ENCODE assay signal across 18 mouse cellular contexts in genomic region chr5:135909646-135910045, GRCm38 (mm10). TPM values are rescaled to one million over a fixed set of nuclear protein-coding genes. Genes with fewer than 3 reads are reported as not detected.
DNase-seq lines count a peak whose midpoint lies in the region; ATAC-seq and TF ChIP-seq lines count a peak whose summit lies in the region.
"Had no signal": no experiment of that assay in that cellular context is flagged by ENCODE, and none has a peak within 500 bp of the region (broad histone marks: within the 10 kb centered on the region; RNA-seq: fewer than 3 reads in every experiment).

No protein-coding gene starts in this region.

- H3K4me1 ChIP-seq in heart, postnatal 0 days (ENCODE audit: control insufficient read depth, insufficient read depth): peaks cover 50% of the 10 kb centered on the region
- H3K4me1 ChIP-seq in lung, embryonic 16.5 days (replicated peaks; ENCODE audit: control insufficient read depth, insufficient read depth, low read length): peaks cover 36% of the 10 kb centered on the region
- H3K4me1 ChIP-seq in lung, adult 2 months (ENCODE audit: control insufficient read depth, insufficient read depth, low read length): peaks cover 24% of the 10 kb centered on the region
- peaks cover 43% of the 10 kb centered on the region for H3K4me1 ChIP-seq in liver, postnatal 0 days (ENCODE audit: insufficient read depth)
- no peaks in the 10 kb centered on the region for H3K4me1 ChIP-seq in limb, embryonic 10.5 days

- ATAC-seq in heart, postnatal 0 days (ENCODE audit: insufficient read depth, low read depth): no peak
- no peak for ATAC-seq in lung, embryonic 16.5 days (ENCODE audit: low read depth)
- ATAC-seq in liver, postnatal 0 days: no peak

- WGBS in heart, postnatal 0 days: 82% methylated on average over 10 of the region's 10 CpGs
- WGBS in lung, embryonic 16.5 days: 83% methylated on average over 10 of the region's 10 CpGs
- WGBS in lung, adult 2 months: 65% methylated on average over 10 of the region's 10 CpGs
- 67% methylated on average over 10 of the region's 10 CpGs for WGBS in liver, postnatal 0 days (ENCODE audit: insufficient replicate concordance)
- WGBS in limb, embryonic 10.5 days: 94% methylated on average over 10 of the region's 10 CpGs

- no peaks in the 10 kb centered on the region for H3K9me3 ChIP-seq in heart, postnatal 0 days (replicated peaks; ENCODE audit: control insufficient read depth, low read length)
- H3K9me3 ChIP-seq in lung, embryonic 16.5 days (ENCODE audit: control insufficient read depth, low read length): no peaks in the 10 kb centered on the region
- no peaks in the 10 kb centered on the region for H3K9me3 ChIP-seq in liver, postnatal 0 days (ENCODE audit: low read length)
- H3K9me3 ChIP-seq in limb, embryonic 10.5 days (replicated peaks): no peaks in the 10 kb centered on the region
- H3K9me3 ChIP-seq: forebrain, embryonic 12.5 days; limb, embryonic 15.5 days had no signal

- peaks cover 43% of the 10 kb centered on the region for H3K36me3 ChIP-seq in heart, postnatal 0 days (replicated peaks; ENCODE audit: control insufficient read depth, insufficient read depth, low read length)
- peaks cover 26% of the 10 kb centered on the region for H3K36me3 ChIP-seq in lung, embryonic 16.5 days (ENCODE audit: control insufficient read depth, insufficient read depth, low read length)
- H3K36me3 ChIP-seq in liver, postnatal 0 days (replicated peaks; ENCODE audit: insufficient read depth, low read length): peaks cover 36% of the 10 kb centered on the region
- H3K36me3 ChIP-seq in limb, embryonic 10.5 days: peaks cover 92% of the 10 kb centered on the region

- no peak for TF ChIP-seq EP300 in heart, postnatal 0 days (IDR thresholded peaks at IDR 0.05; ENCODE audit: low read depth)
- no peak for TF ChIP-seq EP300 in liver, postnatal 0 days (IDR thresholded peaks at IDR 0.05; ENCODE audit: low read depth)

- no peak overlapping the region for H3K4me3 ChIP-seq in heart, postnatal 0 days (ENCODE audit: low read depth, low read length)
- H3K4me3 ChIP-seq in lung, embryonic 16.5 days (ENCODE audit: low read length): no peak overlapping the region
- no peak overlapping the region for H3K4me3 ChIP-seq in lung, adult 2 months (replicated peaks; ENCODE audit: extremely low read depth, low read depth, low read length)
- no peak overlapping the region for H3K4me3 ChIP-seq in liver, postnatal 0 days (ENCODE audit: low read depth, low read length)
- H3K4me3 ChIP-seq in limb, embryonic 10.5 days: no peak overlapping the region
- H3K4me3 ChIP-seq: forebrain, embryonic 12.5 days; limb, embryonic 15.5 days had no signal

- TF ChIP-seq POLR2A in lung, adult 2 months (IDR thresholded peaks at IDR 0.05; ENCODE audit: borderline replicate concordance, extremely low read depth, low read depth, low read length): no peak

- peak overlapping the region; percentile 32; the same call in 1 of the 2 replicates for H3K27ac ChIP-seq in heart, postnatal 0 days (ENCODE audit: low read depth)
- H3K27ac ChIP-seq in lung, embryonic 16.5 days (ENCODE audit: low read length): 0 out of 2 replicates have a peak overlapping the region, but pooled peaks have one; percentile 16
- peak overlapping the region; percentile 94 for H3K27ac ChIP-seq in liver, postnatal 0 days (ENCODE audit: low read depth)
- H3K27ac ChIP-seq in limb, embryonic 10.5 days: no peak overlapping the region
- H3K27ac ChIP-seq: forebrain, embryonic 12.5 days; limb, embryonic 15.5 days had no signal

- no peak overlapping the region for H3K4me2 ChIP-seq in heart, postnatal 0 days (ENCODE audit: low read depth, low read length)
- no peak overlapping the region for H3K4me2 ChIP-seq in lung, embryonic 16.5 days (ENCODE audit: low read depth, low read length)
- no peak overlapping the region for H3K4me2 ChIP-seq in liver, postnatal 0 days (ENCODE audit: low read depth, low read length)
- H3K4me2 ChIP-seq: forebrain, embryonic 12.5 days; limb, embryonic 15.5 days had no signal

- H3K27me3 ChIP-seq in heart, postnatal 0 days (ENCODE audit: control insufficient read depth, insufficient read depth, low read length): no peaks in the 10 kb centered on the region
- no peaks in the 10 kb centered on the region for H3K27me3 ChIP-seq in lung, embryonic 16.5 days (ENCODE audit: control insufficient read depth, insufficient read depth, low read depth, low read length)
- no peaks in the 10 kb centered on the region for H3K27me3 ChIP-seq in liver, postnatal 0 days (ENCODE audit: insufficient read depth, low read length)
- no peaks in the 10 kb centered on the region for H3K27me3 ChIP-seq in limb, embryonic 10.5 days (ENCODE audit: low read depth, poor library complexity, severe bottlenecking)
- H3K27me3 ChIP-seq: forebrain, embryonic 12.5 days; limb, embryonic 15.5 days had no signal

- H3K9ac ChIP-seq in heart, postnatal 0 days (replicated peaks; ENCODE audit: low read depth, low read length): no peak overlapping the region
- no peak overlapping the region for H3K9ac ChIP-seq in lung, embryonic 16.5 days (ENCODE audit: low read length)
- peak overlapping the region; percentile 44 for H3K9ac ChIP-seq in liver, postnatal 0 days (replicated peaks)
- H3K9ac ChIP-seq: forebrain, embryonic 12.5 days; limb, embryonic 15.5 days had no signal

- DNase-seq in adrenal gland, postnatal 14 days: peak; percentile 56
- DNase-seq in adrenal gland, postnatal 25 days: no peak
- no peak for DNase-seq in heart, postnatal 0 days (ENCODE audit: low spot score)
- no peak for DNase-seq in heart, postnatal 4 days
- no peak for DNase-seq in lung, adult 2 months
- no peak for DNase-seq in liver, postnatal 0 days
- no peak for DNase-seq in limb, embryonic 10.5 days (ENCODE audit: low spot score)
- DNase-seq: adrenal gland, adult 8-10 months; cerebellum, postnatal 10 days; kidney, adult 2 months; kidney, postnatal 14 days; spleen, adult 18-20 months; thymus, adult 18-20 months had no signal

- TF ChIP-seq CTCF in heart, postnatal 0 days (IDR thresholded peaks at IDR 0.05; ENCODE audit: low read depth): no peak
- TF ChIP-seq CTCF in lung, adult 2 months (IDR thresholded peaks at IDR 0.05; ENCODE audit: insufficient read depth, low read length): no peak
- no peak for TF ChIP-seq CTCF in liver, postnatal 0 days (IDR thresholded peaks at IDR 0.05; ENCODE audit: low read depth)

RNA-seq across cellular contexts. Expression of gene Hspb1, which starts 21.9 kb away (rescaled TPM):
- total RNA-seq in adrenal gland, postnatal 14 days (2021): 64.7 and 97.7 TPM in 2 replicates
- total RNA-seq in adrenal gland, postnatal 25 days (2021): 80.7 and 133 TPM in 2 replicates
- 1,178 and 1,316 TPM in 2 replicates for total RNA-seq in heart, postnatal 0 days (2014; rRNA removed; ENCODE audit: low replicate concordance)
- polyA plus RNA-seq in heart, postnatal 0 days (2015; fragmentation: Nextera tagmentation; extraction: Ambion mirVana): 974 and 1,039 TPM in 2 replicates
- 100 to 1,000 TPM; 397 to 401 TPM for total RNA-seq in heart, postnatal 4 days (2021)
- polyA plus RNA-seq in lung, embryonic 16.5 days (2015; fragmentation: Nextera tagmentation; extraction: Ambion mirVana): 126 and 127 TPM in 2 replicates
- polyA plus RNA-seq in lung, adult 2 months (2012; rRNA removed): 541 and 589 TPM in 2 replicates
- polyA plus RNA-seq in liver, postnatal 0 days (2015; fragmentation: Nextera tagmentation; extraction: Ambion mirVana): 4.5 and 9.1 TPM in 2 replicates
- 34.0 and 34.8 TPM in 2 replicates for polyA plus RNA-seq in limb, embryonic 10.5 days (2016; fragmentation: Nextera tagmentation; extraction: Ambion mirVana)
- total RNA-seq: hematopoietic stem cell, adult 5-6 weeks; megakaryocyte, adult 5-6 weeks had no signal

RNA-seq across cellular contexts. Expression of gene Ywhag, which starts 24.8 kb away (rescaled TPM):
- total RNA-seq in adrenal gland, postnatal 14 days (2021): 462 and 482 TPM in 2 replicates
- total RNA-seq in adrenal gland, postnatal 25 days (2021): 477 and 524 TPM in 2 replicates
- total RNA-seq in heart, postnatal 0 days (2014; rRNA removed; ENCODE audit: low replicate concordance): 47.3 and 67.2 TPM in 2 replicates
- 137 and 149 TPM in 2 replicates for polyA plus RNA-seq in heart, postnatal 0 days (2015; fragmentation: Nextera tagmentation; extraction: Ambion mirVana)
- 100 to 1,000 TPM; 285 to 292 TPM for total RNA-seq in heart, postnatal 4 days (2021)
- polyA plus RNA-seq in lung, embryonic 16.5 days (2015; fragmentation: Nextera tagmentation; extraction: Ambion mirVana): 150 and 155 TPM in 2 replicates
- polyA plus RNA-seq in lung, adult 2 months (2012; rRNA removed): 66.2 and 80.3 TPM in 2 replicates
- polyA plus RNA-seq in liver, postnatal 0 days (2015; fragmentation: Nextera tagmentation; extraction: Ambion mirVana): 56.7 and 66.8 TPM in 2 replicates
- 197 and 203 TPM in 2 replicates for polyA plus RNA-seq in limb, embryonic 10.5 days (2016; fragmentation: Nextera tagmentation; extraction: Ambion mirVana)
